Mouse (Mus musculus) stomach, embryonic 15.5 days (tissue): Measurements from ENCODE around the gene Lman2. TPM values are rescaled to one million over a fixed set of nuclear protein-coding genes. Genes with fewer than 3 reads are reported as not detected.

Source experiments
- ATAC-seq: fragments of 200-750 bp; cut with Nextera tagmentation; 2 replicates; pipeline ENCODE4 v1.8.0; 2017; ENCODE audit warnings: low read depth, moderate number of reproducible peaks, moderate TSS enrichment; ENCODE audit not compliant: insufficient read depth, low FRiP score
- H3K27ac ChIP-seq: fragments of 300-500 bp; sonication (generic); 2 replicates; pipeline ENCODE4 v1.5.1; 2015; ENCODE audit warnings: mild to moderate bottlenecking, inconsistent platforms
- H3K27me3 ChIP-seq: fragments of 300-500 bp; sonication (generic); replicated peaks from 2 replicates; pipeline ENCODE4 v1.6.1; 2015; ENCODE audit warnings: inconsistent platforms
- H3K36me3 ChIP-seq: fragments of 300-500 bp; sonication (generic); 2 replicates; pipeline ENCODE4 v1.6.1; 2015; ENCODE audit warnings: inconsistent platforms
- H3K4me1 ChIP-seq: fragments of 300-500 bp; sonication (generic); 2 replicates; pipeline ENCODE4 v1.6.1; 2015; ENCODE audit warnings: inconsistent platforms
- H3K4me2 ChIP-seq: fragments of 300-500 bp; sonication (generic); 2 replicates; pipeline ENCODE4 v1.6.1; 2015; ENCODE audit warnings: mild to moderate bottlenecking, inconsistent platforms
- H3K4me3 ChIP-seq: fragments of 300-500 bp; sonication (generic); replicated peaks from 2 replicates; pipeline ENCODE4 v1.5.1; 2015; ENCODE audit warnings: inconsistent platforms
- H3K9ac ChIP-seq: fragments of 300-500 bp; sonication (generic); 2 replicates; pipeline ENCODE4 v1.6.1; 2015; ENCODE audit warnings: inconsistent platforms
- H3K9me3 ChIP-seq: fragments of 300-500 bp; sonication (generic); 2 replicates; pipeline ENCODE4 v1.6.1; 2016; ENCODE audit warnings: inconsistent platforms
- WGBS: fragments of 180-500 bp; shearing (Covaris S2); methylation state at CpG from one replicate; pipeline ENCODE4 v1.1.7; 2015; 5-methylcytosine and 5-hydroxymethylcytosine counted together
- polyA plus RNA-seq: library from polyadenylated mRNA; unstranded; fragments of >200 nt; fragmentation: Nextera tagmentation; extraction: Ambion mirVana; gene quantifications from 2 replicates; pipeline ENCODE4 v1.2.1, GENCODE M21; 2015

The Lman2 gene
- 114 and 127 TPM in 2 replicates for polyA plus RNA-seq

- Histone ChIP-seq H3K4me1 (peaks cover 20% of the 10 kb centered on the region), H3K4me3 (peak within 1 kb of the TSS; percentile 86), H3K36me3 (peaks cover 13% of the 10 kb centered on the region), H3K27ac (peak within 1 kb of the TSS; percentile 96), H3K9me3 (no peaks in the 10 kb centered on the region), H3K27me3 (no peaks in the 10 kb centered on the region), H3K9ac (peak within 1 kb of the TSS; percentile 80), H3K4me2 (peak within 1 kb of the TSS; percentile 74)
- ATAC-seq, result peak; percentile 98
- under 1% methylated on average over 35 of the region's 35 CpGs for WGBS
These were observed at the start of gene Lman2 for GRCm38 (mm10) chr13:55362453-55363060. Gene Lman2 (minus strand): TSS chr13:55362783.

- Histone ChIP-seq H3K27me3 (peaks cover 4% of the 10 kb centered on the region; the same call in 1 of the 2 replicates), H3K27ac (no peak overlapping the region), H3K4me2 (no peak overlapping the region), H3K4me3 (no peak overlapping the region), H3K9me3 (no peaks in the 10 kb centered on the region), H3K9ac (no peak overlapping the region), H3K36me3 (no peaks in the 10 kb centered on the region), H3K4me1 (peaks cover 9% of the 10 kb centered on the region; the same call in 1 of the 2 replicates)
- 77% methylated on average over 7 of the region's 7 CpGs for WGBS
- no peak for ATAC-seq
These were observed 49.2 kb upstream of the Lman2 start for GRCm38 (mm10) chr13:55411826-55412225.

DNA sequence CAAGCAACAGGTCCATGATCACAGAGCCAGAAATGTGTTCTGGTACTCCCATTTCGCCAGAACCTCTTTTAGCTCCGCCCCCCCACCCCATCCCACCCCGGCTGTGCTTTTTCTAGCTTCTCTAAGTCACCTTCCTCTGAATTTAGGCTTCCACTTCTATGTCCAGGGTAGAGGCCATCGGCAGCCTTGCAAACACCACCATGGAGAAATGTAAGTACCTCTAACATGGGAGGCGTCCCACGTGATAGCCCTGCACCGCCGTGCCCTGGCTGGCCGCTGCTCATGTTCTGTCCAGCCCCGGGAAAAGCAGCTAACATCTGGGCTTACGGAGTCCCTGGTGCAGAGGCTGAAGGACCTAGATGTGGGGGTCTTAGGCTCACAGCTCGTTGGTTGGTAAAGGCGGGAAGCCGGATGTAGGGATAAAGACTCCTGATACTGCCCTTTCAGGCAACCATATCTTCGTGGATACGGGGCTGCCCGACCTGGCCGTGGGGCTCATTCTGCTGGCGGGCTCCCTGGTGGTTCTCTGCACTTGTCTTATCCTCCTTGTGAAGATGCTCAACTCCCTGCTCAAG, 46.0 kb upstream of the Lman2 start:
- H3K4me3 ChIP-seq, result no peak overlapping the region
- H3K27ac ChIP-seq, result no peak overlapping the region
- no peak overlapping the region for H3K9ac ChIP-seq
- H3K9me3 ChIP-seq, result no peaks in the 10 kb centered on the region
- H3K27me3 ChIP-seq, result peaks cover 3% of the 10 kb centered on the region; the same call in 1 of the 2 replicates
- ATAC-seq, result no peak
- WGBS, result 83% methylated on average over 19 of the region's 19 CpGs
- 0 out of 2 replicates have a peak, but pooled peaks cover 4% of the 10 kb centered on the region for H3K4me1 ChIP-seq
- H3K36me3 ChIP-seq, result no peaks in the 10 kb centered on the region
- no peak overlapping the region for H3K4me2 ChIP-seq

- no peak overlapping the region for H3K9ac ChIP-seq
- WGBS, result 81% methylated on average over 4 of the region's 4 CpGs
These were observed 44.8 kb upstream of the Lman2 start for GRCm38 (mm10) chr13:55407341-55407740.

DNA sequence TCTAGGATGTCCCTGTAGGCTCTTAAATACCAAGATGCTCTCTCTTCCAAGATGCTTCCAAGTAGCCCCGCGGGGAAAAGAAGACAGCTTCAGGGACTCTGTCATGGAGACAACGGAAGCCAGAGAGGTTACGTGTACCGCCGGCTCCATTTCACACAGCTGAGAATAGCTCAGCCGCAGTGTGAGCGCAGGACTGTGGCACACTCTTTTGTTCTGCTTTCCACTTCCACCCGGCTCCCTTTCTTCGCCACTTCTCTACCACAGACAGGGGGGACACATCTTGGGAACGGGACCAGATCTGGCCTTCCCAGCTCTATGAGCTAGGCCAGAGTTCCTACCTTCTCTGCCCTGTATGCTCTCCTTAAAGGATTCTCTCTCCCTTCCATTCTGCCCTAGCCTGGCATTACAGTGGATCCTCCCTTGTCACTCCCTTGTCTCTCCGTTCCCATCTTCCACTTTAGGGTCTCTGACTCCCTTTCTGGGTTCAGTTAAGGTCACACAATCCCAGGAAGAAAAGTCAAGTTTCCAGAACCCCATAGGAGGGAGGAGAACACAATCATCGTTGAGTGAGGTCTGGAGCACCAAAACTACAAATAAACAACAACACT, 43.3 kb upstream of the Lman2 start:
- H3K4me3 ChIP-seq, result no peak overlapping the region
- no peak overlapping the region for H3K9ac ChIP-seq
- no peaks in the 10 kb centered on the region for H3K36me3 ChIP-seq
- H3K27ac ChIP-seq, result no peak overlapping the region
- H3K4me1 ChIP-seq, result 0 out of 2 replicates have a peak, but pooled peaks cover 4% of the 10 kb centered on the region
- H3K4me2 ChIP-seq, result peak overlapping the region; percentile 34; the same call in 1 of the 2 replicates
- peaks cover 3% of the 10 kb centered on the region; the same call in 1 of the 2 replicates for H3K27me3 ChIP-seq
- H3K9me3 ChIP-seq, result no peaks in the 10 kb centered on the region
- no peak for ATAC-seq
- 72% methylated on average over 13 of the region's 13 CpGs for WGBS

More at GRCm38 (mm10) chr13:55407341-55407740, 44.8 kb upstream of the Lman2 start:
- H3K9me3 ChIP-seq, result no peaks in the 10 kb centered on the region
- no peak for ATAC-seq
- peaks cover 3% of the 10 kb centered on the region; the same call in 1 of the 2 replicates for H3K27me3 ChIP-seq
- no peak overlapping the region for H3K4me3 ChIP-seq
- H3K36me3 ChIP-seq, result no peaks in the 10 kb centered on the region
- H3K4me1 ChIP-seq, result 0 out of 2 replicates have a peak, but pooled peaks cover 4% of the 10 kb centered on the region
- H3K4me2 ChIP-seq, result no peak overlapping the region
- no peak overlapping the region for H3K27ac ChIP-seq

DNA sequence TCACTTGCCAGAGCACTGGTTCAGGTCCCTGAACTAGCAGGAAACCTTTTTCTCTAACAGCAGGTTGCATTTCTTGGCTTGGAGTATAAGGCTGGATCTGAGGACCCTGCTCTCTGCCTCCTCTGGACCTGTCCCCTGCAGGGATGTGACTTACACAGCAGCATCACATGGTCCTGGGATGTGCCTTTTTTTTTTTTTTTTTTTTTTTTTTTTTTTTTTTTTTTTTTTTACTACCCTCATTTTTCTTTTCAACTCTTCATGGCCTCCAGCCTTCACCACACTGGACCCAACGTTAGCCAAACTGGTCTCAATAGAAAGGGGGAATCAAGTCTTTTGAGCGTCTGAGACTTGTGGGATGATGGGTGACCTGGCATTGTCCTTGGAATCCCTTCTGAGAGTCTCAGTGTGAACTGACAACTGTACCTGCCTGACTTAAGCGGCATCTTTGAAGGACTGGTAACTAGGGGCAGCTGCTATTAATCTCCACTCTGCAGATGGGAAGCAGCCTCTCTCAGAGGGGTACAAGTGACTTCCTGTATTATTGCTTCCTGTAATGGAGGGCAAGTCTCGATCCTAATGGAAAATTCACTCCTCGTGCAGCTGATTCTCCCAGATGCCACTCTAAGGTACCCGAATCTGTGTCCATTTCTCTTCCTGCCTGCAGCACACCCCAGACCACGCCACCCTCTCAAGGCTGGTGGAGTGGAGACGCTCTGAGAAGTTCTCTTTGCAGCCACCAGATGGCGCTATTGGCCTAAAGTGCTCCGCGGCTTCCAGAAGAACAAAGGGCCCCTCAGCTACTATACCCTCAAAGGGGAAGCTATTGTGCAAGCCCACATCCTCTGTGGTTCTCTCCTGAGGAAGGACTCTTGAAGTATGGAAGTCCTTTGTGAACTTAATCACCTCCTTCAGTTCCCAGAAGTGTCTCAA, 42.5 kb upstream of the Lman2 start:
- 0 out of 2 replicates have a peak, but pooled peaks cover 4% of the 10 kb centered on the region for H3K4me1 ChIP-seq

DNA sequence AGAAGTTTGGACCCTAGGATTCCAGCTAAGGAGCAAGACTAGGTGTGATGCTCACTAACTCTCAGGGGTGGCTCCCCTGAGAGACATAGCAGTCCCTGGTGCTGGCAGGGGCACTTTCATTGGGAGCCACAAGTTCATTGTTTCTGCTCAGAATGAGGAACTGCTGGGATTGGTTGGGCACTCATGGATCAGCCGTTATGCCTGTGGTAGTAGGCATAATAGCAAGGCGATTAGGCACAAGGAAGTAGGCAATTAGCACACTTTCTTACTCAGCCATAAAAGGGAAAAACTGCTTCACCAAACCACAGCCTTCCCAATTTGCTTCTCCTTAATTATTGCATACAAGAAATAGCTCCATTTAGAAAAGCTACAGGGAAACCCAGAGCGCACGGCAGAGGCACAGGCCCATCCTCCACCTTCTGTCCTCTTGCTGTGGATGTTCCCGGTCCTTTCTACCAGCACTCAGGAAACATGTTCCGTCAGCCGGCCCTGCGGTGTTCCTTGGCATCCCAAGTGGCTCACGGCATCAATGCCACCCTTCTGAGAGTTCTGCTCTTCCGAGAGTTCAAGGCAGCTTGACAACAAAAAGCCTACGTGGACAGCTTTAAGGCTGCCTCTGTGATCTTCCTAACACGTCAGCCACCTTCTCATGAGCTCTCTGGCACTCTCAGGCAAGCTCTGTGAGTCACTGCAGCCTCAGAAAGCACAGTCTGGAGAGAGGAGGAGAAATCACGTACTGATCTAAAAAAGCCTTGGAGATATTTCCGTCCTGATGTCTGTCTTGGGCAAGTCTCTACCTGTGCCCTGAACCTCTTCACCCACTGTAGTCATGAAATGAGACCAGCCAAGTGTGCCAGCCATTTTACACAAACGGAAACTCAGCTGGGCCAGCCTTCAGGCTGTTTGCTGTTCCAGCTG, 41.6 kb upstream of the Lman2 start:
- Histone ChIP-seq H3K9ac (no peak overlapping the region), H3K4me1 (0 out of 2 replicates have a peak, but pooled peaks cover 4% of the 10 kb centered on the region), H3K36me3 (no peaks in the 10 kb centered on the region), H3K27ac (peak overlapping the region; percentile 83), H3K9me3 (no peaks in the 10 kb centered on the region), H3K4me3 (no peak overlapping the region), H3K27me3 (peaks cover 3% of the 10 kb centered on the region; the same call in 1 of the 2 replicates), H3K4me2 (no peak overlapping the region)
- 72% methylated on average over 15 of the region's 15 CpGs for WGBS
- ATAC-seq, result no peak

More for the DNA sequence above, 42.5 kb upstream of the Lman2 start:
- Histone ChIP-seq H3K4me3 (no peak overlapping the region), H3K9me3 (no peaks in the 10 kb centered on the region), H3K27ac (no peak overlapping the region; the same call in 1 of the 2 replicates), H3K36me3 (no peaks in the 10 kb centered on the region), H3K27me3 (peaks cover 3% of the 10 kb centered on the region; the same call in 1 of the 2 replicates), H3K4me2 (peak overlapping the region; percentile 34), H3K9ac (no peak overlapping the region)
- 12% methylated on average over 11 of the region's 11 CpGs for WGBS
- ATAC-seq, result peak; percentile 45; the same call in 1 of the 2 replicates

DNA sequence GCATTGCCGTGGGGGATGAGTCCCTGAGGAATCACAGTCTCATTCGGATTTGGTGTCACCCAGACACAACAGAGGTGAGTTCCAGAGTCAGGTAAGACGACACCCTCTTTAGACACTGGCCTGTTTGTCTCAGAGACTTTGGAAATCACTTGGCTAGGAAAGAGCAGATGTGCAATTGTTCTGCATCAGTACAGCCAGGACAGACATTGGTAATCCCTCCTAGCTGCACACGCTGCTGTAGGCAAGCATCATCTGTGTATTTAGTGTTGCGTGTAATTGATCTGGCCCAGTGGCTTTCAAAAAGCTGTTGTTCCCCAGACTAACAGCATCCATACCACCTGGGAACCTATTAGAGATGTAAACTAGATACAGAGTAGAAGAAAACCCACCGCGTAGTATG, 40.7 kb upstream of the Lman2 start:
- 73% methylated on average over 7 of the region's 7 CpGs for WGBS
- H3K4me1 ChIP-seq, result 0 out of 2 replicates have a peak, but pooled peaks cover 4% of the 10 kb centered on the region

DNA sequence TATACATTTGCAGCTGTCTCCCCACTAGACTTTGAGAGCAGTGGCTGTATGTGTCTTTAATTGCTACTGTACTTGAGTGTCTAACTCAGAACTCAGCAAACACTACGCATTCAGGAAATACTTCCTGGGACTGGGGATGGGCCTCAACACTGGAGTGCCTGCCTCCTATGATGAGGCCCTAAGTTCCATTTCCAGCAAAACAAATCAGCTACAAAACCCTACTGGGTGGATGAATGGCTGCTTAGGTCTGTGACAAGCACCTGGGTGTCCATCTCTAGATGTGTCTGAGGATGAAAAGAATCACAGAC, 37.4 kb upstream of the Lman2 start:
- Histone ChIP-seq H3K4me3 (no peak overlapping the region), H3K4me1 (no peaks in the 10 kb centered on the region), H3K9ac (no peak overlapping the region), H3K27ac (peak overlapping the region; percentile 46; the same call in 1 of the 2 replicates), H3K36me3 (no peaks in the 10 kb centered on the region), H3K9me3 (no peaks in the 10 kb centered on the region), H3K27me3 (0 out of 2 replicates have a peak, but pooled peaks cover 3% of the 10 kb centered on the region), H3K4me2 (no peak overlapping the region)
- WGBS, result 76% methylated on average over 1 of the region's 1 CpGs
- ATAC-seq, result no peak

More for the DNA sequence above, 40.7 kb upstream of the Lman2 start:
- Histone ChIP-seq H3K27ac (no peak overlapping the region), H3K36me3 (no peaks in the 10 kb centered on the region), H3K9me3 (no peaks in the 10 kb centered on the region), H3K4me2 (no peak overlapping the region), H3K9ac (no peak overlapping the region), H3K4me3 (no peak overlapping the region), H3K27me3 (0 out of 2 replicates have a peak, but pooled peaks cover 3% of the 10 kb centered on the region)
- no peak for ATAC-seq

DNA sequence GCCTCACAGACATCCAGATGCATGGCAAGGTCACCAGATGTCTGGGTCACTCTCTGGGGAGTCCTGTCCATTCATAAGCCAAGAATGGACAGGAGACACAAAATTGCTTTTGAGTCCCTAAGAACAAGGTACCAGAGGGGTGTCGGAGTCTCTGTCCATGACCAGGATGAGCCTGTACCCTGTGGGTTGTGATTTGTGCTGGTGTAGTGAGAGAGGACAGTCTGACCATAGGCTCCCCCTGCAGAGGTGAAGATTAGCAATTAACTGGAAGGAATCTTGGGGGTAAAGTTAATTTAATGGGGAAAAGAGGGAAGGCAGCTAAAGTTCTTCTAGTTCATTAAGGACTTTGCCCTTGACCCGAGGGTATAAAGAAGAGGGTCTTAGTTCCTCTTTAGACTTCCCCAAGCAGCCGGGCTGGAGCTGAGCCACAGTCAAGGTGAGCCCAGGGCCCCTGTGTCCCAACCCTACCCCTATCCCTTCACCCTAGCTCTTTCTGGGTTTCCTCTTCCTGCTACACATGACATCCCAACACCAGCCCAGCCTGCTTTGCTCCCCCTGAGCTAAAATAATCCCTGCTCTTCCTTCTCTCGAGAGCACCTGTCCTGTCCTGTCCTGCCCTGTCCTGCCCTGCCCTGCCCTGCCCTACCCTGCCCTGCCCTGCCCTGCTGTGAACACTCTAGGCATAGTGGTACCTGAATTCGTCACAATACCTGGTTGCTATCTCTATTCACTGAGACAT, 36.9 kb upstream of the Lman2 start:
- Histone ChIP-seq H3K9me3 (no peaks in the 10 kb centered on the region), H3K9ac (no peak overlapping the region), H3K4me1 (no peaks in the 10 kb centered on the region), H3K36me3 (no peaks in the 10 kb centered on the region), H3K27ac (peak overlapping the region; percentile 57; the same call in 1 of the 2 replicates), H3K4me3 (no peak overlapping the region), H3K27me3 (0 out of 2 replicates have a peak, but pooled peaks cover 3% of the 10 kb centered on the region), H3K4me2 (no peak overlapping the region)
- 59% methylated on average over 5 of the region's 5 CpGs for WGBS
- peak; percentile 25; the same call in 1 of the 2 replicates for ATAC-seq
